Mouse (Mus musculus) thymus, postnatal 14 days (tissue): ENCODE measurements around the gene Tmem91.

Experiments
- DNase-seq: peaks from one replicate; pipeline ENCODE4 v3.0.0; 2021

The Tmem91 gene

DNA sequence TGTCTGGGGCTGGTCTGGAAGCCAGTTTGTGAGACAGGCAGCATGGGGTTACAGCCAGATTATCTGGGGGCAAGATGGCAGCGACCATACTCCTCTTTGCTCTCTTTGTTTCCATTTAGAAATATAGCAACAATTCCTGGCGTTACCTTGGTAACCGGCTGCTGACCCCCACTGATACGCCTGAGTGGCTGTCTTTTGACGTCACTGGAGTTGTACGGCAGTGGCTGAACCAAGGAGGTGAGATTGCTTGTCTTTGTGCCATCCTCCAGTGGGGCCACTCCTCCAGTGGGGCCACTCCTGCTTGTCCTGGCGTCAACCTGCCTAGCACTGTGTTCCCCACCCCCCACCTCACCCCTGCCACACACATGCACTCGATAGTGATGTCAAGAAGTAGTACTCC is 19.1 kb upstream of the Tmem91 start:
- DNase-seq, result no peak

DNA sequence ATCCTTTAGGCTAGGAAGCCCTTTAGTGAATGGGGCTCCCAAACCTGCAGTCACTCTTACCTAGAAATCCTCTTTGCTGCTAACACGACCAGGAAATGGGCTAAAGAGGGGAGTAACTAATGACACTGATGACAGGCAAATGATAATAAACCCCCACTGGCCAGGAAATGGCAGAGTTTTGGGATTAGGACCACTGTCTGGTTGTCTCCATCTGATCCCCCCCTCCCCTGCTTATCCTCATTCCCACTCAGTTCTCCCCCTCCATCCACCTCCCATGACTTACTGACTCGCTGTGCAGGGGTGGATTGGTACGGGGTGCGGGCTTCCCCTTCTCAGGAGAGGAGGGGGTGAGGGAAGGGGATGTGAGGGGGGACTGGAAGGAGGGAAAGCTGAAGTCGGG is 15.1 kb upstream of the Tmem91 start:
- no peak for DNase-seq

DNA sequence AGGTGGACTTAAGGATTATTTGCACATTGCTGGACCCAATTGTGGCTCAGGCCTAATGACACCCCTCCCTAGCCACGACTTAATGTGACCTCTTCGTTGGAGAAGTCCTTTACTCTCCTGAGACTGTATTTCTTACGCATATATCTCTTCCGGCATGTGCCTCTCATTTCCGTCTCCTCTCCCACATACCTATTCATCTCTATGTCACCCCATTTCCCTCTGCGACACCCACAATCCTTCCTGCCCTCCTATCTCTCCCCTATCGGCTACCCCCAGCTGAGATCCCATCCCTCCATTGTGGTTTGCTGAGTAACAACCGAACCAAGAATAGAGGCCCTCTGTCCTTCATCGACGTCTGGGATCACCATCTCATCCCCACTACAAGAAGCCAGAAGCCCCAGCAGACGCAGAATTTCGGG is 14.6 kb upstream of the Tmem91 start:
- DNase-seq, result peak; percentile 48

GRCm38 (mm10) chr7:25688810-25689586 is 14.0 kb upstream of the Tmem91 start:
- DNase-seq, result peak; percentile 85

- DNase-seq, result peak; percentile 89
Observed at GRCm38 (mm10) chr7:25687811-25688401, 12.9 kb upstream of the Tmem91 start.

- peak; percentile 95 for DNase-seq
Observed at GRCm38 (mm10) chr7:25686680-25687531, 11.9 kb upstream of the Tmem91 start, which contains the start of gene Tgfb1. Tgfb1 (plus strand) TSS chr7:25687002.

DNA sequence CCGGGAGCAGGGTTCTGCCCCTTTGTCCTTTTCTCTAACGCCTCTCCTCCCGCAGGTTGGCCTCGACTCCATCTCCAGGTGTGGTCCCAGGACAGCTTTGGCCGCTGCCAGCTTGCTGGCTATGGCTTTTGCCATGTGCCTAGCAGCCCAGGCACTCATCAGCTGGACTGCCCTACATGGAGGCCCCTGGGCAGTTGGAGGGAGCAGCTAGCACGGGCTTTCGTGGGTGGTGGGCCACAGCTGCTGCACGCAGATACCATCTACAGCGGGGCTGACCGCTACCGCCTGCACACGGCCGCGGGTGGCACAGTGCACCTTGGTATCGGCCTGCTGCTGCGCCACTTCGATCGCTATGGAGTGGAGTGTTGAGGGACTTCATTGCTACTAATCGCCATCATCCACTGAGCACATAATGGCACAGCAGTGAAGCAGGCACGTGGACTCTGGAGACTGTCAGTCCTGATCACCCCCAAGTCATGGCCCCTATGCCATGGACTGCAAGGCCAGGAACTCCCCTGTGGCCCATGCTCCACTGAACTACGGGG is 11.0 kb upstream of the Tmem91 start:
- peak; percentile 35 for DNase-seq

DNA sequence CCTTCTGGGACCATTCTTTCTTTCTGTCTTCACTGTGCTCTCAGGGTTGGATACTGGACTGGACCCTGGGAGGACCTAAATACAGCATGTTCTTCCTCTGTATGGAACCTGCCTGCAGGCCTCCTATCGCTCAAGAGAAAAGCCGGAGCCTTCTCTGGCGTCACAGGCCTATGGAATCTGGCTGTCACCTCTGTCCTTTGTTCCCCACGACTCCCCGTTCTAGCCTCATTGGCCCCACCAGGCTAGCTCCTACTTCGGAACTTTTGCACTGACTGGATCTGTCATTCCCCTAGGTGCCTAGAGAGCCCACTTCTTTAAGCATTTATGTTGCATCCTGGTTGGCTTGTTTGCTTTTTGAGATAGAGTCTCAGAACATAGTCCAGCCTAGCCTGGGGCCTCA is 9.7 kb upstream of the Tmem91 start:
- DNase-seq, result no peak

DNA sequence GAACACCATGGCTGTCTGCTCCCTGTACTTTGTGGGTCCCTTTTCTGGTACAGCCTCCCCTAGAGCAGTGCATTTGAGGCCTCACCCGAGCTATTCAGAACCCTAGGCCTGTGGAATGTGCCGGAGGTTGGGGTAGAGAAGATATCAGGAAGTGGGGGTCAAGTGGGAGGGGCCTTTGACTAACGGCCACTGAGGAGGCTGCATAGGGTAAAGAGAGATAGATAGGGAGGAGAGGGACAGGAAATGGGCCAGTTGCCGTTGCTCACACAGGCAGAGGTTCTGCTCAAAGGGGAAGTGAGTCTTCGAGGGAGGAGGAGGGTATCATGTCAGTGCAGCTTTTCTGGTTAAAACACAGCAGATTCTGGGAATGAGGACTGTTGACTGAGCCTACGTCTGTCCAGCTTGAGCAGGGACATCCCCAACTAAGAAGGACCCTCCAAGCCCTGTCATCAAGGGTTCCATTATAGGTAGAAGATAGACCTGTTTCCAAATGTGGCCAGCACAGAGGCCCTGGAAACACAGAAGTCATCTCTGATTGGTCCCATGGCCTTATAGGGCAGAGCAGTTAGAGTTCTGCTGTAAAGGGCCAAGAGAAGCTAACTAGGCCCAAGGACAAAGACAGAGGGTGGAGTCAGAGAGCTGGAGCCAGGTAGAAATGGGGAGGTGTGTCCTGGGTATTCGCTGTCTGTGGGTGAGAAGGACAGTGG is 8.7 kb upstream of the Tmem91 start:
- peak; percentile 75 for DNase-seq

- peak; percentile 77 for DNase-seq
Observed at GRCm38 (mm10) chr7:25681341-25682231, 6.6 kb upstream of the Tmem91 start.

GRCm38 (mm10) chr7:25680514-25681258 is 5.7 kb upstream of the Tmem91 start, which contains the start of gene B9d2:
B9d2 (plus strand) TSS chr7:25680780.
- DNase-seq, result peak; percentile 98

DNA sequence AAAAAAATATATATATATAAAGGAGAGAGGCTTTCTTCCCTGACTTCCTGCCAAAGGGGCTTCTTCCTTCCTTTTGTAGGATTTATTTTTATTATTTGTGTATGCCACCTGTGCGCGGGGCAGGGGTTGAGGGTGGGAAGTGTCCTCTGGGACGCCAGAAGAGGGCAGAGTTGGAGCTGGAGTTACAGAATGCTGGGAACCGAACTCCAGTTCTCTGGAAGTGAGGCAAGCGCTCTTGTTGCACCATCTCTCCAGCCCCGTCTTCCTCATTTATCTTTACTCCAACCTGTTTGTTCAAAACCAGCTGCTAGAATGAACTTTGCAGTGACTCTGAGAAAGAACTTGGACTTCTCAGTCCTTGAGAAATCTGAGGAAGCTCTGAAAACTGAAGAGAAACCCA is 5.0 kb upstream of the Tmem91 start:
- peak; percentile 51 for DNase-seq

GRCm38 (mm10) chr7:25677013-25677412 is 2.0 kb upstream of the Tmem91 start:
- no peak for DNase-seq

DNA sequence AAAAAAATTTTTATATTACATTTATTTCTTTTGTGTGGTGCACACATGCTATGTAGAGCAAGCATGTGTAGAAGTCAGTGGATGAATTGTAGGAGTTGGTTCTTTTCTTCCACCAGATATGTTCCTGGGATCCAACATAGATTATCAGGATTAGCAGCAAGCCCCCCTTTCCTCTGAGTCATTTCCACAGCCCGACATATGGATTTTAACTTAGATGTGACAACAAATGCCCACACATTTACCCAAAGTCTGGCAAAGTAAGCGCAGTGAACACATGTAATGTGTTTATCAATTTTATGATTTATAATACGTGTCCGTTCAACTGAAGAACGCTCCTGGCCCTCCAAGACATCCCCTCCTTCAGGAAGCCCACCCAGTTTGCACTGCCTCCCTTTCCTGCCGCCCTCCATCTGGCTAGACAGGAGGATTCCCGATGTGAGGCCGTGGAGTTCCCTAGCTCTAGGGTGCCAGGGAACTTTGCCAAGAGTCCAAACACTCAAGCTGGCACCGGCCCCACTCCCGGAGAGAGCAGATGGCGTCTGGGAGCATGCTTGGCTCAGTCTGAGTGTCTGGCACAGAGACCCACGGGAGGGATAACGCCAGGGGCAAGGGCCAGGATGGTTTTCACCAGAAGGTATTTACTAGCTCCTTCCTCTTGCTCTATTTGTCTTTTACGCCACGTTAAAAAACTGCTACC is 1.3 kb upstream of the Tmem91 start:
- no peak for DNase-seq

- DNase-seq, result no peak
Observed at GRCm38 (mm10) chr7:25675405-25675804, 439 bp upstream of the Tmem91 start.

DNA sequence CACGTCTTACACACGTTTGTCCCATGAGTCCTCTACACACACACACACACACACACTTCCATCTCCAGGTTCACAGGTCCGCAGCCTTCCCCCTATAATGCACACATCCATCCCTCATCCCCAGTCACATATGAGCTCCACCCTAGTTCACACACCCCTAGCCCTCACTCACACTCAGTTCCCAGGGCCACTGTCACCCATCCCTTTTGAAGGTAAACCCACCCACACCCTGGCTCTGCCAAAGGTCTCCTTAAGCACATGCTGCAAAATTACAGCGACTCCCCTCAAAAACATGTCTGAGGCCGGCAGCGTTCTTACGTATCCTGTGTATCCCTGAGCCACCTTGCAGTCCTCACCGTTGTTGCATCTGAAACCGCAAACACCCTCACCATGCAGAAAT is 669 bp downstream of the Tmem91 start:
- no peak for DNase-seq

- DNase-seq, result no peak
Observed at GRCm38 (mm10) chr7:25672442-25672841, 2.5 kb downstream of the Tmem91 start.

DNA sequence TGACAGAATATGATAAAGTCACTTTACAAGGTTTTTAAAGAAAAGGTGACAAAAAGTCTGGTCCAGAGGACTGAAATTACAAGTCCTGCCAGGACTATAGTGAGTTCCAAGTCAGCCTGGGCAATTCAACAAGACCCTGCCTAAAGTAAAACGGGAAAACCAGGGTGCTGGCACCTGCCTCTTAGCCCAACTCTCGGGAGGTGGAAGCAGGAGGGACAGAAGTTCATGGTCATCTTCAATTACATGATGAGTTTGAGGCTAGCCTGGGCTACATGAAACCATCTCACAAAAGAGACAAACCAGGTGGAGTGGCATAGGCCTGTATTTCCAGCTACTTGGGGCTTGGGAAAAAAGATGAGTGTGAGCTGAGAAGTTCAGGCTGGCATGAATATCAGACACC is 3.3 kb downstream of the Tmem91 start:
- no peak for DNase-seq

DNA sequence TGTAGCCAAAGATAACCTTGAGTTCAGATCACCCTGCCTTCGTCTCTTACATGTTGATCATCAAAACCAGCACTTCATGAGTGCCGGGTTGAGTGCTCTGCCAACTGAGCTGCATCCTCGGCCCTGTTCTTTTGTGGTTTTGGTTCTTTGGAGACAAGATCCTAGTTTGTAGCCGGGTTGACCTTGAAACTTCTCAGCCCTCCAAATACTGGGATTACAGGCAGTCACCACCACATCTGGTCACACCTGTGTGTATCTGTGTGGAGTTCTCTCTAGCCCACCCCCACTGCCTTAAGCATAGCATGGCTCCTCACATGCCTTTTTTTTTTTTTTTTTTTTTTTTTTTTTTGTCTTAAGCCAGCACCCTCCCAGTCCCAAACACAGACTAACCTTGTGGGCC is 4.9 kb downstream of the Tmem91 start:
- DNase-seq, result no peak

- no peak for DNase-seq
Observed at GRCm38 (mm10) chr7:25669631-25670030, 5.3 kb downstream of the Tmem91 start.
